Mouse (Mus musculus): ENCODE data around the gene Gria4.
"Not testable (repeated sequence)": the region's sequence is repeated elsewhere in the genome, so short reads cannot be mapped to it uniquely, and the experiment has no call there.

Gria4 gene

GRCm38 (mm10) chr9:4555415-4555959 lies 240.5 kb downstream of the Gria4 start:
- no peak for DNase-seq

GRCm38 (mm10) chr9:4539218-4539617 lies 256.8 kb downstream of the Gria4 start:
- DNase-seq: no peak

GRCm38 (mm10) chr9:4536514-4537150 lies 259.4 kb downstream of the Gria4 start:
- DNase-seq: no peak

GRCm38 (mm10) chr9:4514563-4514885 lies 281.5 kb downstream of the Gria4 start:
- no peak for DNase-seq

- DNase-seq: no peak
Measured at GRCm38 (mm10) chr9:4513796-4514562, 282.1 kb downstream of the Gria4 start.

- no peak for DNase-seq
Measured at GRCm38 (mm10) chr9:4506086-4506485, 289.9 kb downstream of the Gria4 start.

- DNase-seq: no peak
Measured at GRCm38 (mm10) chr9:4505087-4505486, 290.9 kb downstream of the Gria4 start.

- DNase-seq: no peak
Measured at GRCm38 (mm10) chr9:4486428-4486827, 309.6 kb downstream of the Gria4 start.

GRCm38 (mm10) chr9:4484502-4484901 lies 311.5 kb downstream of the Gria4 start:
- DNase-seq: no peak

GRCm38 (mm10) chr9:4470791-4471190 lies 325.2 kb downstream of the Gria4 start:
- DNase-seq: no peak

GRCm38 (mm10) chr9:4459456-4460070 lies 336.5 kb downstream of the Gria4 start:
- no peak for DNase-seq

- DNase-seq: no peak
Measured at GRCm38 (mm10) chr9:4458193-4458592, 337.8 kb downstream of the Gria4 start.

- no peak for DNase-seq
Measured at GRCm38 (mm10) chr9:4457644-4458043, 338.4 kb downstream of the Gria4 start.

GRCm38 (mm10) chr9:4442908-4443307 lies 353.1 kb downstream of the Gria4 start:
- no peak for DNase-seq

GRCm38 (mm10) chr9:4400801-4401200 lies 395.2 kb downstream of the Gria4 start:
- not testable (repeated sequence) for DNase-seq

- no peak for DNase-seq
Measured at GRCm38 (mm10) chr9:4376640-4377120, 419.4 kb downstream of the Gria4 start.

GRCm38 (mm10) chr9:4375828-4376639 lies 420.0 kb downstream of the Gria4 start, which contains the start of gene Msantd4:
TSS of gene Msantd4 (plus strand) at chr9:4376562.
- peak; percentile 99 for DNase-seq
